Mouse (Mus musculus): Measurements from ENCODE around the gene Sspn.

The Sspn gene

DNA sequence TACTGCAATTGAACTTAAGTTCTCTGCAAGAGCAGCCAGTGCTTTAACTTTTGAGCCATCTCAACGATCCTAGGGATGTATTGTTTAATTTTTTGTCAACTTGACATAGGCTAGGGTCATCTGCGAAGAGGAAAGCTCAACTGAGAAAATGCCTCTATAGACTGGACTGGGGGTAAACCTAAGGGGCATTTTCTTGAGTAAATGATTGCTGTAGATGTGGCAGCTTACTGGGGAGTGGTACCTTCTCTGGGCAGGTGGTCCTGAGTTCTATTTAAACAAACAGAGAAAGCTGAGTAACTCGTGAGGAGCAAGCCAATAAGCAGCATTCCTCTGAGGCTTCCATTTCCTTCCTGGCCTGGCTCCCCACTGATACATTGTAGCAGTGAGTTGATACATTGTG lies at the start of gene Sspn:
Gene Sspn (plus strand): TSS at position 301 of the 400 bp plus-strand sequence.
- DNase-seq (ENCODE audit: low spot score in 2 of 2) = no peak

DNA sequence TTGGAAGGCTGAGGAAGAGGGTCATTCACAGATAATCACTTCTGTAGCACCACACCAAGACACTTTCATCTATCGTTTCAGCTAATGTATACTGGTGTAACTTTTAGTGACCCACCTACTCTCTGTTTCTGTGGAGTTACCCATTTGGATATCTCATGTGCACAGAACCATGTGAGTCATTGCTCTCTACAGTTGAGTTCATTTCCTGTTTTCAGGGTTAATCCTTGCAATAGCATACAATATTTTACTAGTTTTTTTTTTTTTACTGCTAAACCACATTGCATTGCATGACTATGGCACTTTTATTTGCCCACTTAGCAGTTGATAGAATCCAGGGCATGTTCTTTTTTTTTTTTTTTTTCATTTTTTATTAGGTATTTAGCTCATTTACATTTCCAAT lies 48.4 kb upstream of the Sspn start:
- no peak for DNase-seq (ENCODE audit: low spot score in 2 of 2)

DNA sequence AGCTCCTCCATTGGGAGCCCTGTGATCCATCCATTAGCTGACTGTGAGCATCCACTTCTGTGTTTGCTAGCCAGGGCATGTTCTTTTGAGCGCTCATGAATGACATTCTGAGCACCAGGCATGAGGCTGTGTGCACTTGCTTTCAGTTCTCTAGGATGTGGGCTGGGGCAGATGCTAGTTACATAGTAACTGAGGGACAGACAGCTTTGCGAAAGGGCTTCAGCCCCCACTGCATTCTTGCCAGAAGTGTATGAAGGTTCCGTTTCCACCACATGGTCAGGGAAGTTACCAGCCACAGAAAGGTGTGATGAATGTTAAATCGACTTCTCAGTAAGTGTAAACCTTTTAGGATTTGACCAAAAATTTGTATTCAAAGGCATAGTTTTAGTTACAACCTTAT lies 47.8 kb upstream of the Sspn start:
- no peak for DNase-seq (ENCODE audit: low spot score in 2 of 2)

DNA sequence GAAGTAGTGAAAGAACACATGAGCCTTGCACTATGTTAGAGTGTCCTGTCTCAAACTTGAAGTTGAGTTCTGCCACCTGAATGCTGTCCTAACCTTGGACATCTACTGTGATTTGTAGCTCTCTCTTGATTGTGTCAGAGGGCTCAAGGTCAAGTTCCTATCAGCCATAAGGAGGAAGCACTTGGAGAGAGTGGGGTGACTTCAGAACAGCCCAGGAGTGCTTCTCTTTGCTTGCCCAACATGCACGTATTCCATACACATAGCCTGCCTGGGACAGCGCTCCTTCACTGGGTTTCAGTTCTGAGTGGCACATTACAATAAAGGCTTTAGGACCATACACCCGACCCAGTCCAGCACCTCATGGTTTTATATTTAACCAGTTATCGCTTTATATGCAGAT lies 46.4 kb upstream of the Sspn start:
- no peak for DNase-seq (ENCODE audit: low spot score in 2 of 2)

DNA sequence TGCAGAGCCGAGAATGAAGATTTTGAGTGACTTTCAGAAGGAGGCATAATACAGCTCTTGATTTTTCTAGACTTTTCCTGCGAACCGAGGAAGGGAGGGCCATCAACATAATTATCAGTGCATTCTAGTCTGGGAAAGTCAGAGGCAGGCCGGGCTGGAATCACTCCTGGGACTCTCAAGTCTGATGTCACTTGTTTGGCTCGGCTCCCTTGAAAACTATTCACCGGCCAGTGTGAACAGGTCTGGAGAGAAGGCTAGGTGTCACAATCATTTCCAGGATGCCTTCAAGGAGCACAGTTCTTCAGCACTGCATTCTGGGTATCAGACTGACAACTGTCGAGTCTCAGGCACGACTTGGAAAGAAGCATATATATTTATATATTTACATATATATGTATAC lies 45.2 kb upstream of the Sspn start:
- no peak for DNase-seq (ENCODE audit: low spot score in 2 of 2)

DNA sequence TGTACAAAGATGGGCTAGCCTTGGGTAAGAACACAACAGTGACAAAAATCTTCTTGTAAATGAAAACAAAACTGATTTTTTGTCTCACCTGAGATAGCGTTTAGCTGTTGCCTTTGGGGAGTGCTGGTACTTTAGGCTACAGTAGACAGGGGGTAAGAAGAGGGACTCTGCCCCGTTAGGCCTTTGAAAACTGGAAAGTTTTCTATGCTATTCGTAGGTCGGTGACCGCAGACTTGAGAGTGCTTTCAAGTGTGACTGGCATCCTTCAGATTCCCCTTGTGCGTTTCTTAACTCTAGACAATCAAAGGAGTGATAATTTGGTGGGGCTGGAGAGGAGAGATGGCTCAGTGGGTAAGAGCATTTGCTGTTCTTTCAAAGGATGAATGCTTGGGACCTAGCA lies 43.7 kb upstream of the Sspn start:
- DNase-seq (ENCODE audit: low spot score in 2 of 2) = no peak

DNA sequence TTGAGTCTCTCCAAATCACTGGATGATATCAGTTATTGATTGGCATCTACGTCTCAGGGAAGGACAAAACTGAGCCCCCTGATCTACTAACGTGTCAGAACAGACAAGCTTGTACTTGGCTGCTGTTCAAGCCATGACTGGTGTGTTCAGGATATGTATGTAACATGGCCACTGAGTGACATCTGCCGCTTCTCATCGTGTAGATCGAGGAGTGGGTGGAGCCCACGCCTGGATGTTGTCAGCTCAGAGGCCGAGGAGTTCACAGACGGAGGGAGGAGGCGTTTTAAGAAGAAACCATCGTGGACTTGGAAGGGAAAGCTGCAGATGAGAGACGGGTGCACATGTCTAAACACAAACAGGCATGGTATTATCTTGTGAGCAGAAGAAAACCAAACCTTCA lies 39.5 kb upstream of the Sspn start:
- DNase-seq (ENCODE audit: low spot score in 2 of 2) = no peak

DNA sequence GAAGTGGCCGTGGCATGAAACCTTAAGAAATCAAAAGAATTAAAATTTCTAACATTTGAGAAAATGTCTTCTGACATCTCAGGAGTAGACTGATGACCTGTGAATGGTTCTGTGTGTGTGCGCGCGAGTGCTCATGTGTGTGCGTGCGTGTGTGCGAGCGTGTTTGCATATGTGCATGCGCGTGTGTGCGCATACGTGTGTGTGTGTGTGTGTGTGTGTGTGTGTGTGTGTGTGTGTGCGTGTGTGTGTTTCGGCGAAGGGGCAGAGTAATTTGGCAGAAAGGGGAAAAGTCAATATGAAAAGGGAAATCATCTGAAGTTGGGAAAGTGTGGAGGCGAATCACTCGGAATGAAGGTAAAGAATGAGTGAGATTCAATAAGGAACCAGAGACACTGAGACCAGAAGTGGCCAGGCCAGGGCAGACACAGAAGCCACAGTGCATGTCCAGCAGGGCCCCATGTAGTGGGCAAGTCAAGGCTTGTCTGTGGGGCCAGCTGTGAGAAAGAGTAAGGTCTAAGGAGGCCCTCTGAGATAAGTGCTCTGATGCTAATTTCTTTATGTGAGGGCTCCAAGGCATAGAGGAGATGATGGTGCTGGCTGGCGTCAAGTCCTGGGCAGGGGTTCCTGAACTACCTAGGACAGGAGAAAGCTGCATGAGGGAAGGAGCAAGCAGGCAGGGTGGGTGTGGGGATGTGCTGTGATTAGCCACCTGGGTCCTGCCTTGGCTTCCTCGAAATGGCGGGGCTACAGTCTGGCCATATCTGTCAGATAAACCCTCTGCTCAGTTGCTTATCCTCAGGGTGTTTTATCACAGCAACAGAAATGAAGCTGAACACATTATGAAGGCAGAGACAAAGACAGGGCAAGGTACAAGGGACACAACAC lies 38.8 kb upstream of the Sspn start:
- DNase-seq (ENCODE audit: low spot score in 2 of 2) = no peak

DNA sequence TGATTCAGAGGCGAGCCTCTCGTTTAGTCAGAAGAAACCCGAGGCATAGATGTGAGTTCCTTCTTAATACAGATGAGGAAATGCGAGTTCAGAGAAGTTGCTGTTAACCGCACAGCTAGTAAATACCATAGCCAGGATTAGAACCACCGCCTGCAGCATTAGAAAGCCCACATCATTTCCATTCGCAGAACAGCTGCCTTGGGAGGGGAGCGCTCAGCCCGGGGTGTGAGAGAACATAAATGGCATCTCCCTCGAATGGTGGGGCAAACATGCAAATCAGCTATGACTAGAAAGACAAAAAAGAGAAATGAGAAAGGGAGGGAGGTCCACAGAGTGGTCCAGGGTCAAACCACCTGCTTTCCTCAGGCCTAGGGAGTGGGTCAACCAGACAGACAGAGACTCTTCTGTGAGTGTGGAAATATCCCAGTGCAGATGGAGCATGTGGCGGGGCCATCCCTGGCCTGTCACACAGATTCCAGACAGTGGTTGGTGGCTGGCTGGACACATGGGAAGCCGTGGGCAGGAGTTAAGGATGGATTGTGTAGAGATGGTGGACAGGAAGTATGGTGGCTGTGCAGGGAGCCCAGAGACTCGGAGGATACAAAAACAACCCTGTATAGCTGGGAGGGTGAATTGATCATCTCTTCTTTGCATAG lies 37.9 kb upstream of the Sspn start:
- DNase-seq (ENCODE audit: low spot score in 2 of 2) = no peak

DNA sequence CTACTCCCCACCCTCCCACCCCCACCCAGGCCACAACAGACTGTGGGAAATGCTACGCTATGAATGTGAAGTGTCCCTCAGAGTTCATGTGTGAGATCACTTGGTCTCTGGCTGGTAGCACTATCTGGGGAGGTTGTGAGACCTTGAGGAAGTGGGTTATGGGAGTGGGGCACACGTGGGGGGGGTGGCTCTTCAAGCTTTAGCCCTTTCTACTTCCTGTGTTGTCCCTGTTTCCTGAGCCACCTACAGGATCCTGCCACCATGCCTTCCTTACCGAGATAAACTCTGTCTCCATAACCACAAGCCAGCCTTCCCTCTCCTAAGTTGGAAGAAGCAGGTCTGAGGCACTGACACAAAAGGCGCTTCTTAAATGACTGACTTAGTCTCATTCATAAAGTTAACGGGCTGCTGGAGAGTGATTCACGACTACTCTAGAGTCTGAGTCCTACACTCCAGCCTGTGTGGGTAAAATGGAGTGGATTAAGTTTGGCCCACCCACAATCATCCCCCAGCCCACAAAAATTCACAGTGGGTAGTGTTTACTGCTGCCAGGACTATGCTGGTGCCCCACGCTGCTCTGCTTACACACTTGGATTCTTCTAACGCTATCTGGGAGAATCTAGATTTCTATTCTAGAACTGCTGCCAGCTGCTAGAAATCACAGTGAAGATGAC lies 36.6 kb upstream of the Sspn start:
- no peak for DNase-seq (ENCODE audit: low spot score in 2 of 2)

DNA sequence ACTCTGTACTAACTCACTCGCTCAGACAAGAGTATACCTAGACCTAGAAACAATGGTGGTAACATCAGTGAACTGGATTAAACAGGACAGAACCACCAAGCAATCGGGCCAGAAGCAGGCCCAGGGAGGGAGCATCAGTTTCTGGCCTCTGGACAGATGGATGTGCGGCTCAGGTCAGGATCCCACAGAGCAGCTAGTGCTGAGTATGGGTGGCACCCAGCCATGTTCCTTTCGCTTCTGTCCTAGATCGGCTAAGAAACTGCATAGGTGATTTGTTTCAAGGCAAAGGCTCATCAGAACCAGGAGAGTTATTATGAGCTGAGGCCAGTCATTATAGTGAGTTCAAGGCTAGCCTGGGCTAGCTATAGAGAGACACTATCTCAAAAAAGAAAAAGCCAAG lies 27.3 kb upstream of the Sspn start:
- DNase-seq (ENCODE audit: low spot score in 2 of 2) = no peak

DNA sequence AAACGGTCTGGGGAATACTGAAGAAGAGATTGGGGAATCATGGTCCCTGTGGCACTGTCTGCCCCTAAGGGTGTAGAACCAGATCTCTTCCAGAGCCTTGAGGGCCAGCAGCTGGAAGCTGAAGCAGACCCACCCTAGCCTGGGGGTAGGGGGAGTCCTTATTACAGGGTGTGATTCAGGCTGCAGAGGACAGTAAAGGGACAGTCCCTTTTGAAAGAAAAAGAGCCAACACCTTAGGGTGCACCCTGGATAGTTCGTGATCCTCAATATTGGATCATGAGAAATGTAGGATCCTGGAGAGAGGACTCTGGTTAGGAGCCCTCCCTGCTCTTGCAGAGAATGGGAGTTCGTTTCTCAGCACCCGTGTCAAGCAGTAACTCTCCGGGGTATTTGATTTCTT lies 26.8 kb upstream of the Sspn start:
- DNase-seq (ENCODE audit: low spot score in 2 of 2) = no peak

DNA sequence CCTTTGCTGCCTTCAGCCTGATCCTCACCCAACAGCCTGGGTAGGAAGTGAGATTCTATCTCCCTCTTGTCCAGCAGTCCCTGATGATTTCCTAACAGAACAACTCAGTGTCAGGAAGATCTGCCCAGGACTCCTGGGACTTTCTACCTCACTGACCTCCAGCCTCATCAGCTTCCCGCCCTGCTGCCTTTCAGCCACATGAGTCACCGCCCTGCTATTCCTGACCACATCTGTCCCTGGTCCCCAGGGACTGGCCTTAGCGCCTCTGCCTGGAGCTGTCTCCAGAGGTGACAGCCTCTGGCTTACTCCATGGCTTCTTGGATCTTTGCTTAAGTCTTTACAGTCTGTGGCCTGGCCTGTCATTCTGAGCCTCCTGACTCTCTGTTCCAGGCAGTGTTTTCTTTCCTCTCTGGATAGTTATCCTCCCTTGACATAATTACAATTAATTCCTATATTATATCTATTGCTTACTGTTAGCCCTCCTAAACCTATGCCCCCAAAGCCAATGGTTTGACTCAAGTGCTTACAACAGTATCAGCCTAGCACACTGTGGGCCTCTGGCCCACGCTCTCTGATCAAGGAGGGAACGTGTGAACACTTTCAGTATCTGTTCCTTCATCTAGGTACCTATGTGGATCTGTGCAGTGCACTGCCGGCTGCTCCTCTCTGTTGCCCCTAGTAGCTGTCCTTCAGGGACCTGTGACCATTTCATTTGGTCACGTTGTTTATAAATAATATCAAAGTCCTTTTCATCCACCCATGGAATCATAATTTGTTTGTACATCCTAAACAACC lies 25.1 kb upstream of the Sspn start:
- no peak for DNase-seq (ENCODE audit: low spot score in 2 of 2)

DNA sequence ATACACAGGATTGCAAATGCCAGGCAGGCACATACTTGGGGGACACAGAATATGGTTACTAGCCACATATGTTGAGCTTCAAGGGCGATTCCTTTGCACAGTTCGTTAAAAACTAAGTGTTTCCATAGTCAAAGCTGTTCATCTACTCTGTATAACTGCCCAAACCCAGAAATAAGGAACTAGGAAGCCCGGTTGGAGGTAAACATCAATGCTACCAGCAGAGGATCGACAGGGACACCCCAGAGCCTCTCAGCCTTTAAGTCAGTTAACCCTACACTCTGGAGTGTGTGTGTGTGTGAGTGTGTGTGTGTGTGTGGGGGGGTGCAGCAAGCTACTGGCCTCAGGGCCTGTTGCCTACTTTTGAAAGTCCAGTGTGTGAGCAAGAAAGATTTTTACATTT lies 21.5 kb upstream of the Sspn start:
- no peak for DNase-seq (ENCODE audit: low spot score in 2 of 2)

DNA sequence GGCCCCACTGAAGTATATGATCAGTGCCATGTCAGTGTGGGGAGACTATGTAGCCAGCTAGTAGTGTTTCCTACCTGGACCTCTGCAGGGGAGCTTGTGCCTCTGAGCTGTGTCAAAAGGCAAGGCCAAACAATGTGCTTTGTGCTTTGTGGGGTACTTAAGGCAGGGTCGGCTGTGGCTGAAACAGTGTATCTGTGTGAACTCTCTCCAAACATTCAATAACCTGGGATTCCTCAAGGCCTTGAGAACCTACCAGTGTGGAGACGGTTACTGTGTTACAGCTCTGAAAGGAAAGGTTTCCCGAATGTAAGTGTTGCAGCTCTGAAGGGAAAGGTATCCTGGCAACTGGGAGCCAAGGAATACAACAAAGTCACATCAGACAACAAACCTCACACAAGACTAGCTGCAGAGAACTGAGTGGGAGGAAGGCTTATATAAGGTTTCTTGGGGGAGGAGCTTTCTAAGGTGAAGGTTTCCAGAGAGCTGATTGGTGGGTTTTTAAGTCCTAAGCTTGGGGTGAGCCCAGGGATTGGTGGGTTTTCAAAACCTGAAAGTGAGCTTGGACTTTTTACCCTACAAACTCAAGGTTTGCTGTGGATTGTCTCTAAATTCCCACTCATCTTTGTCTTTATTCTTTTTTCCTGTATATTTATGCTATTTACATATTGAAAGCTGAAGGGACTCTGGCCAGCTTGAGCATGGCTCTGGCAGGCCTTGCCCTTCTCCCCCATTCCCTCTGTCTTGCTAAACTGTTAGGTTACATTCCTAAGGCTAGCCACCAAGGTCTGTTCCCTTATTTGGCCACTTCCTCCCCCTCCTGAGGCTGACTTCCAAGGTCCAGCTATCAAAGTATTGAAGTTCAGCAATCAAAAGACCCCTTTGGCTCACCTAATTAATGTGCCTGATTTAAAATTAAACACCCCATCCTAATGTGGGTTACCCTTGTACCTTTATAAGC lies 20.7 kb upstream of the Sspn start:
- DNase-seq (ENCODE audit: low spot score in 2 of 2) = no peak

DNA sequence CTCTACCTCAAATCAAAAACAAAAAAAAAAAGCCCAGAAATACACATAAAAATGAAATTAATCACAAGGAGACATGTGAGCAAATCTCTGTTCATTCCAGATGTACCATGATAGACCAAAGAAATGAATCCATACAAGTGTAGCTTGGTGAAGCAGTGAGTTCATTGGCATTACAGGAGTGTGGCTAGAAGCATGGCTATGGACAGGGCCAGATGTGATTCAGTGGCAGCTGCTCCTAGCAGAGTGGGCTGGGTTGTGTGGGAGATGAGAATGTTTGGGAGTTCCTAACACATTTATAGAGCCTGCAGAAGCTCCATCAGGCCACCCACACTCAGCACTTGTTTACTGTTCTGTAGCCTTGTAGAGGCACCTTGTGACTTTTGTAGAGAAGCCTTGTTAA lies 19.2 kb upstream of the Sspn start:
- no peak for DNase-seq (ENCODE audit: low spot score in 2 of 2)

DNA sequence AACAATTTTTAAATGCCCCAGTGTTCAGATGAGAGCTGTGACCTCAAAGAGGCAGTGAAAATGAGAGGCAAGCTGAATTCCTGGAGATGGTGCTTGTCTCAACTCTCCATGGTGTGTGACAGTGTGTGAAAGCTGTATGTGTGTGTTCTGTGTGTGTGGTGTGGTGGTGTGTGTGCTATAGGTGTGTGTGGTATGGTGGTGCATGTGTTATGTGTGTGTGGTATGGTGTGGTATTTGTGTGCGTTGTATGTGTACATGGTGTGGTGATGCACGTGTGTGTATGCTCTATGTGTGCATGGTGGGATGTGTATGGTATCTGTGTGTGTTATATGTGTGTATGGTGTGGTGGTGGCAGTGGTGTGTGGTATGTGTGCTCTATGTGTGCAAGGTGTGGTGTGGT lies 16.0 kb upstream of the Sspn start:
- no peak for DNase-seq (ENCODE audit: low spot score in 2 of 2)

DNA sequence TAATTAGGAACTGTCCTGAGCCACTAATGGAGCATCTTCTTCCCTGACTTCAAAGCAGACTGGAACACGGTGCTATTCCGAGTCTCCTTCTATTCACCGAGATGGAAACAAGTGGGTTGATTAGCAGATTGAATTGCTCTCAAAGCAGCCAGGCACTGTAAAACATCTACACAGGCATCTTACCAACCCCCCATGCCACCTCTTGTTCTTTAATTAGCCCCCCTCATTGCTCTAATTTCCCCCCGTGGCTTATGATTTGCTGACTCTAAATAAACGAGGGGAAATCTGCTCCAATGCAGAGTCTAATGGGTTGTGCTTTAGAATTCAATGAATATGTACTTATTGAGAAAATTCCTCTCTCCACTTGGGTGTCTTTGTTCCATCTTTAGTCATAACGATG lies 15.0 kb upstream of the Sspn start:
- DNase-seq (ENCODE audit: low spot score in 2 of 2) = no peak

DNA sequence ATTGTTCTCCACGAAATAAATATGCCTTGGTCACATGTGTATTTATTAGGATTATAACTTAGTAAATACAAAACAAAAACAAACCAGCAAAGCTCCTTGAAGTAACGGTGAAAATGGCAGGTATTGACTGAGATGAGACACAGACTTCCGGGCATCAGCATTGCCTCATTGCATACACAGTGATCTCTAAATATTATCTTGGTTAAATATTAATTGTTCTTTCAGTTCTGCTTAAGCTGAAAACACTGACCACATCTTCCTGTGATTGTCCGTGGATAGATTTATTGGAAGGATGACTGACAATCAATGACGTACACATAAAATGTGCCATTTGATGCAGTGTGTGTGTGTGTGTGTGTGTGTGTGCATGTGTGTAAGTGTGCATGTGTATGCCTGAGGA lies 13.2 kb upstream of the Sspn start:
- no peak for DNase-seq (ENCODE audit: low spot score in 2 of 2)

DNA sequence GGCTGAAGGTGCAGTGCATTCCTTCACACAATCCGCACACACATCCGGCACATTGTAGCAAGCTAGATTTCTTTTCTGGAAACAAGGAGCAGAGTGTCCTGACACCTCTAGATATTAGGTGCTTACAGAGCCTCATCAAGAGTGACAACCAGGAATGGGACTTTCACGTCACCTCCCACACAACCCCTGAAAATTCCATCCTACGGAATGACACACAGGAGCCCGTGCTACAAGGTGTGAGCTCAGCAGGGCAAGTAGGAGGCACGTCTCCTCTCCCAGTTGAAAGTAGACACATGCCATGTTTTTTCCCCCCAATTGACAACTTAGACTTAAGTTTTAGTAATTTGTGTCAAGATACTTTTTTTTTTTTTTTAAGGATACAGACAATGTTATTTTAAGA lies 7.8 kb upstream of the Sspn start:
- DNase-seq (ENCODE audit: low spot score in 2 of 2) = no peak

All from frontal cortex, postnatal 14 days (tissue).